Mouse (Mus musculus) kidney, adult 2 months (tissue): ENCODE data around the gene Rab8b. TPM values are rescaled to one million over a fixed set of nuclear protein-coding genes. Genes with fewer than 3 reads are reported as not detected.
"Not testable (repeated sequence)": the region's sequence is repeated elsewhere in the genome, so short reads cannot be mapped to it uniquely, and the experiment has no call there.

ENCODE experiments used
- DNase-seq: peaks from one replicate; pipeline ENCODE4 v3.0.0; 2021
- H3K27ac ChIP-seq: fragments of 200-500 bp; 2 replicates; pipeline ENCODE4 v1.5.1; 2012; ENCODE audit warnings: low read depth, low read length, control low read depth, inconsistent platforms; ENCODE audit not compliant: insufficient read depth
- H3K27me3 ChIP-seq: fragments of 200-500 bp; replicated peaks from 2 replicates; pipeline ENCODE4 v1.6.1; 2012; ENCODE audit warnings: mild to moderate bottlenecking, moderate library complexity, low read length, inconsistent platforms; ENCODE audit not compliant: control insufficient read depth, insufficient read depth
- H3K36me3 ChIP-seq: fragments of 200-500 bp; 2 replicates; pipeline ENCODE4 v1.6.1; 2012; ENCODE audit warnings: mild to moderate bottlenecking, moderate library complexity, low read length, inconsistent platforms; ENCODE audit not compliant: control insufficient read depth, insufficient read depth
- H3K4me1 ChIP-seq: fragments of 200-500 bp; 2 replicates; pipeline ENCODE4 v1.6.1; 2011; ENCODE audit warnings: low read length; ENCODE audit not compliant: control insufficient read depth, insufficient read depth
- H3K4me3 ChIP-seq: fragments of 200-500 bp; 2 replicates; pipeline ENCODE4 v1.5.1; 2011; ENCODE audit warnings: mild to moderate bottlenecking, low read depth, low read length, control low read depth; ENCODE audit not compliant: insufficient read depth
- CTCF ChIP-seq: fragments of 200-500 bp; conservative IDR thresholded peaks from 2 replicates; pipeline ENCODE4 v1.5.1; 2011; ENCODE audit warnings: low read depth, mild to moderate bottlenecking, control low read depth, low read length, moderate library complexity, mixed read lengths; ENCODE audit not compliant: insufficient read depth, insufficient read length
- POLR2A ChIP-seq: fragments of 200-500 bp; IDR thresholded peaks from one replicate; pipeline ENCODE4 v1.6.1; 2011; ENCODE audit warnings: low read depth, low read length, control low read depth
- WGBS: fragments of 180-500 bp; shearing (Covaris S2); methylation state at CpG from one replicate; pipeline ENCODE4 v1.1.7; 2018; 5-methylcytosine and 5-hydroxymethylcytosine counted together
- polyA plus RNA-seq: library from polyadenylated mRNA; depleted of rRNA; stranded (reverse); fragments of >200 nt; gene quantifications from 2 replicates; pipeline ENCODE4 v1.2.3, GENCODE M21; 2012

Gene Rab8b
- polyA plus RNA-seq, 1 experiment: 8.1 TPM

DNA sequence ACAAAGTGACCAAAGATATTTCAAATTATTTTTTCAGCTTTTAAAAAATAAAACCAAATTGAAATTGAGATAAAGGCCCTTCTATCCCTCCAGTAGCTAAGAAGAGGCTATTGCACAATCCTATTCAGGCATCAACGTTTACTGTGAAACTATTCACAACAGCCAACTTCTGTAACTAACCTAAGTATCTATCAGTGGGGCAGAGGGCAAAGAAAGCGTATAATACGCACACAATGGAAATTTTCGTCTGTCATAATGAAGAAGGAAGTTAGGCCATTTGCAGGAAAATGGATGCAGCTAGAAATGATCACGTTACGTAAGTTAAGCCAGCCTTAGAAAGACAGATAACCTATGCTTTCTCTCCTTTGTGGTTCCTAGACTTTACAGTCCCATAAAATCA, 40.0 kb downstream of the Rab8b start:
- Histone ChIP-seq H3K27me3 (no peaks in the 10 kb centered on the region), H3K4me1 (peaks cover 2% of the 10 kb centered on the region; the same call in 1 of the 2 replicates), H3K4me3 (no peak overlapping the region), H3K36me3 (no peaks in the 10 kb centered on the region), H3K27ac (no peak overlapping the region)
- WGBS: 84% methylated on average over 6 of the region's 6 CpGs
- DNase-seq: no peak
- TF ChIP-seq CTCF: no peak
- no peak for TF ChIP-seq POLR2A

DNA sequence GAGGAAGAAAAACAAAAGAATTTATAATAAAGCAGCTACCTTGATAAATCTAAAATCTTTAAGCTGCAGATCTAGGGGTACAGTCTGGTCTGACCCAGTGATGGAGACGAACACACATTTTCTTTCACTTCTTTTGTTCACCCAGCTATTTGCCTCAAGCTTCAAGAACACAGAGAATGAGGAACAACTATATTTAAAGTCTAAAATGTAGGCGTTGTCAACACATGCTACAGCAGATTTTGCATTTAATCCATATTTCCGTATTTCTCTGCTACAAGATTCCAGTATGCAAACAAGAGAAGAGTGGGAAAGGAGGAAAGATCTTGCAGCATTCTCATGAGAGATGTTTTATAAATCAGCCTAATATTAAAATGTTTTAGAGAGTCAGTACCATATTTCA, 40.6 kb downstream of the Rab8b start:
- WGBS: 92% methylated on average over 3 of the region's 3 CpGs
- no peak overlapping the region for H3K4me3 ChIP-seq

DNA sequence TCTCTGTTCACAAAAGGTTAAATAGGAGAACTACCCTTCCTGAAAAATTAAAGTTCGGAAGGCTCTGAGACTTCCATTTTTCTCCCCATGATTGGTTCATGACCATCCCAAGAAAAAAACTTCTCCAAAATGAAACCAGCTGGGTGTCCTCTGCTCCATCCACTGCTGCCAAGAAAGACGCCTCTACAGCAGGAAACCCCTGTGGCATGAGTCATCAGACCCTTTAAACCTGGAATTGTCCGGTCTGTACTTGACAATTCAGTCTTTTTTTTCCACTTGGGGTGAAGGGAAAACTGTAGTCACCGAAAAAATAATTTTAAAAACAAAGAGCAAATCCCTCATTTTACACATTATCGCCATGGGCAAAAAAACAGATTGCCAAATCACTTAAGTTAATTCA, 42.9 kb downstream of the Rab8b start:
- Histone ChIP-seq H3K4me3 (no peak overlapping the region), H3K27ac (peak overlapping the region; percentile 45; the same call in 1 of the 2 replicates), H3K4me1 (no peaks in the 10 kb centered on the region), H3K36me3 (no peaks in the 10 kb centered on the region), H3K27me3 (no peaks in the 10 kb centered on the region)
- TF ChIP-seq POLR2A: no peak
- no peak for TF ChIP-seq CTCF
- DNase-seq: peak; percentile 78
- WGBS: 59% methylated on average over 5 of the region's 5 CpGs

More for the DNA sequence above, 40.6 kb downstream of the Rab8b start:
- H3K27ac ChIP-seq: no peak overlapping the region
- H3K4me1 ChIP-seq: peaks cover 2% of the 10 kb centered on the region; the same call in 1 of the 2 replicates
- no peaks in the 10 kb centered on the region for H3K27me3 ChIP-seq
- no peak for DNase-seq
- no peaks in the 10 kb centered on the region for H3K36me3 ChIP-seq
- no peak for TF ChIP-seq CTCF
- no peak for TF ChIP-seq POLR2A

DNA sequence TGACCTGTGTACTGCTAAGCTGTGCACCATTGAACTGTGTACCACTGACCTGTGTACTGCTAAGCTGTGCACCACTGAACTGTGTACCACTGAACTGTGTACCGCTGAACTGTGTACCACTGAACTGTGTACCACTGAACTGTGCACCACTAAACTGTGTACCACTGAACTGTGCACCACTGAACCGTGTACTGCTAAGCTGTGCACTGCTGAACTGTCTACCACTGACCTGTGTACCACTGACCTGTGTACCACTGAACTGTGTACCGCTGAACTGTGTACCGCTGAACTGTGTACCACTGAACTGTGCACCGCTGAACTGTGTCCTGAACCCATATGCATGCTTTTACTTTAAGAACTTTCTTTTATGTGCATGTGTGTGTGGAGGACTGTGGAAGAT, 45.2 kb downstream of the Rab8b start:
- Histone ChIP-seq H3K4me1 (no peaks in the 10 kb centered on the region; the same call in 1 of the 2 replicates), H3K27me3 (no peaks in the 10 kb centered on the region), H3K27ac (no peak overlapping the region), H3K36me3 (no peaks in the 10 kb centered on the region), H3K4me3 (no peak overlapping the region)
- TF ChIP-seq CTCF: no peak
- WGBS: 98% methylated on average over 5 of the region's 5 CpGs
- DNase-seq: no peak

DNA sequence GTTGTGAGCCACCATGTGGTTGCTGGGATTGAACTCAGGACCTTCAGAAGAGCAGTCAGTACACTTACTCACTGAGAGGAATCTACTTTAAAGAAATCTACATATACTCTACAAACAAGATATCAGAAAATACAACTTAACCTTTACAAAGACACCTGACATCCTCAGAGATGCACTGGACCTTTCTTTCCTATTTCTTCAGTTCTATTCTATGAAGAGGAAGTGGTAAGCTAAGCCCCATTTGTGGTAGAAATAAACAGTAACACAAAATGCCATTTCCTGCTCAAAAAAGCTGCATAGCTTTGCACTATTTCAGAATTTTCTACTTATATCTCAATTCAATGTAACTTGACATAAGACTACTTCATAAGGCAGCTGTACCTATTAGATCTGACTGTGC, 46.0 kb downstream of the Rab8b start:
- no peaks in the 10 kb centered on the region; the same call in 1 of the 2 replicates for H3K4me1 ChIP-seq
- DNase-seq: no peak
- H3K4me3 ChIP-seq: no peak overlapping the region
- TF ChIP-seq CTCF (no peak), POLR2A (no peak)
- H3K27me3 ChIP-seq: no peaks in the 10 kb centered on the region
- no peaks in the 10 kb centered on the region for H3K36me3 ChIP-seq
- no peak overlapping the region for H3K27ac ChIP-seq

DNA sequence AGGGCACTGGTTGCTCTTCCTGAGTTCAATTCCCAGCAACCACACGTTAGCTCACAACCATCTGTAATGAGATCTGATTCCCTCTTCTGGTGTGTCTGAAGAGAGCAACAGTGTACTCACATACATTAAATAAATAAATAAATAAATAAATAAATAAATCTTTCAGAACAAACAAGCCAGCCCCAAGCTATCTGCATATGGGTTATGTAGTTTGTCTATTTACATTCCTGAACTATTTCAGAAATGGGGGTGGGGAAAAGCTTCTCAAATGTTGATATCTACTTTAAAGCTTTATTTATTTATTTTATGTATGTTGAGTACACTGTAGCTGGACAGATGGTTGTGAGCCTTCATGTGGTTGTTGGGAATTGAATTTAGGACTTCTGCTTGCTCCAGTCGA, 46.5 kb downstream of the Rab8b start:
- not testable (repeated sequence) for H3K27me3 ChIP-seq, H3K4me3 ChIP-seq, DNase-seq, H3K36me3 ChIP-seq, H3K4me1 ChIP-seq, H3K27ac ChIP-seq
- WGBS: 75% methylated on average over 2 of the region's 2 CpGs

DNA sequence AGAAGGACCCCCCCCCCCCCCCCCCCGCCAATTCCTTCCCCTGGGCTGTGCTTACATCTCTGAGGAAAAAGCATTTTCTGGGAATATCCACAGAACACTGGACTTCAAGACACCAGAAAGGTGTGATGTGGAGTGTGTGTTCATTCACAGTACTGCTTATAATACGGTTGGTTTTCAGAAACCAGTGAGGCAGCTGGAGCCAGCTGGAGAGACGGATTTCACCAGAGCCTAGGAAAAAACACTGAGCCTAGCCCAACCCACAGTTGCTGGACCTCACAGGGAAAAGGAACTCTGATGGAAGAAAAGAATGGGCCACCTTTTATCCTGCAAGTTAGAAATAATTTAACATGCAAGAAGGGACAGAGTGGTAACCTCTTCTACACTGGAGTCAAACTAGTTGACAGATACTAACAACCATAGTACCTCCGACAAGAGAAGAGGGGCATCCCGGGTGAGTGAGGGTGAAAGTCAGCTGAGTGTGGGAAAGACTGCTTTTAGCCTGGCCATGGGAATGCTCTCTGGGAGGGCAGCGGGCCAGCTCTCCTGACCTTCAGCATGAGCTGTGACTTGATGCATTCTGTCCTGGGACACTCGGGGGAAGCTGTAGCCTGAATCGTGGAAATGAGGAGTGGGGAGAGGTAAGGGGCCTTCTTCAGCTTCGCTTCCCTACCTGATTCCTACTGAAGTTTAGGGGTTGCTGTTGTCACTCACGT, 47.3 kb downstream of the Rab8b start:
- no peaks in the 10 kb centered on the region for H3K36me3 ChIP-seq
- H3K27ac ChIP-seq: peak overlapping the region; percentile 39; the same call in 1 of the 2 replicates
- peak; percentile 66 for DNase-seq
- 55% methylated on average over 10 of the region's 10 CpGs for WGBS
- H3K27me3 ChIP-seq: no peaks in the 10 kb centered on the region
- TF ChIP-seq POLR2A (no peak), CTCF (no peak)
- no peaks in the 10 kb centered on the region; the same call in 1 of the 2 replicates for H3K4me1 ChIP-seq
- no peak overlapping the region for H3K4me3 ChIP-seq

DNA sequence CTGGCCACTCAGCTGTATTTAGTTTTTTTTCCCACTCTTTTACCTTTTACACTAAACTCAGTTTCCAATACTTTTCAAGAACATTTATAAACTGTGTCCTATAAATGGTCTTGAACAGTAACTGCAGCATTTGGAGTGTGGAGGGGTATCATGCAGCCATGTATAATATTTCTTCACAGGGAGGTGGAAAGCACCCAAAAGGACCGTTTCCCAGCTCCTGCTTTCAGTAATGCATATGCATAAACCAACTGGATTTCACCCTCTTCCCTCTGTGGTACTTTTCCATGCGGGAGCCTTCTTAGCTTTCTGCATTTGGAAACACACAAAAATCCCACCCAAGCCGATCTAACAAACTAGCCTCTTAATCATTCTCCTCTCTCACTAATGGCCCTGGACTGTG, 54.8 kb downstream of the Rab8b start:
- WGBS: 46% methylated on average over 3 of the region's 3 CpGs
- Histone ChIP-seq H3K27ac (no peak overlapping the region; the same call in 1 of the 2 replicates), H3K4me3 (no peak overlapping the region), H3K27me3 (no peaks in the 10 kb centered on the region), H3K4me1 (peaks cover 14% of the 10 kb centered on the region; the same call in 1 of the 2 replicates), H3K36me3 (no peaks in the 10 kb centered on the region)
- DNase-seq: peak; percentile 23
- TF ChIP-seq POLR2A: no peak
- TF ChIP-seq CTCF: no peak
